In genomic region chr11:6597523-6597922, GRCm38 (mm10) we compare ENCODE assay signal across 14 mouse cellular contexts. TPM values are rescaled to one million over a fixed set of nuclear protein-coding genes. Genes with fewer than 3 reads are reported as not detected.
DNase-seq lines count a peak whose midpoint lies in the region; ATAC-seq and TF ChIP-seq lines count a peak whose summit lies in the region.
"Had no signal": no experiment of that assay in that cellular context is flagged by ENCODE, and none has a peak within 500 bp of the region (broad histone marks: within the 10 kb centered on the region; RNA-seq: fewer than 3 reads in every experiment).

No protein-coding gene starts in this region.

- WGBS in hindbrain, postnatal 0 days, result 58% methylated on average over 7 of the region's 7 CpGs

- H3K4me1 ChIP-seq in hindbrain, postnatal 0 days (ENCODE audit: insufficient read depth, low read length), result peaks cover 12% of the 10 kb centered on the region

- H3K9me3 ChIP-seq in hindbrain, postnatal 0 days (ENCODE audit: low read length), result no peaks in the 10 kb centered on the region
- H3K9me3 ChIP-seq: lung, embryonic 15.5 days had no signal

- H3K36me3 ChIP-seq in hindbrain, postnatal 0 days (ENCODE audit: insufficient read depth, low read length), result peaks cover 34% of the 10 kb centered on the region; the same call in 1 of the 2 replicates
- H3K36me3 ChIP-seq in splenic B cell, adult 2 months (ENCODE audit: control insufficient read depth, insufficient read depth, low read length, poor library complexity, severe bottlenecking), result peaks cover 46% of the 10 kb centered on the region

- H3K4me2 ChIP-seq in hindbrain, postnatal 0 days (ENCODE audit: low read depth, low read length), result no peak overlapping the region
- H3K4me2 ChIP-seq: lung, embryonic 15.5 days had no signal

- no peak overlapping the region for H3K9ac ChIP-seq in hindbrain, postnatal 0 days (replicated peaks; ENCODE audit: low read length)
- H3K9ac ChIP-seq: lung, embryonic 15.5 days had no signal

- H3K27me3 ChIP-seq in hindbrain, postnatal 0 days (ENCODE audit: insufficient read depth, low read length), result no peaks in the 10 kb centered on the region
- no peaks in the 10 kb centered on the region for H3K27me3 ChIP-seq in splenic B cell, adult 2 months (ENCODE audit: control insufficient read depth, insufficient read depth, low read length, poor library complexity, severe bottlenecking)
- H3K27me3 ChIP-seq: lung, embryonic 15.5 days had no signal

- ATAC-seq in hindbrain, postnatal 0 days, result peak; percentile 22

- no peak overlapping the region for H3K4me3 ChIP-seq in hindbrain, postnatal 0 days (ENCODE audit: low read length)
- H3K4me3 ChIP-seq: lung, embryonic 15.5 days had no signal

- peak; percentile 49 for TF ChIP-seq CTCF in hindbrain, postnatal 0 days (IDR thresholded peaks at IDR 0.05; ENCODE audit: low read depth)

- DNase-seq in heart, adult 11 months, result peak; percentile 89
- DNase-seq in heart, adult 8-10 months (ENCODE audit: low spot score), result no peak
- DNase-seq in retina, postnatal 1 day, result peak; percentile 45
- no peak for DNase-seq in retina, embryonic 14.5 days (ENCODE audit: low spot score)
- peak; percentile 53 for DNase-seq in hindbrain, postnatal 0 days (ENCODE audit: low spot score)
- peak; percentile 46 for DNase-seq in splenic B cell, adult 2 months (ENCODE audit: low read depth, low spot score)
- no peak for DNase-seq in heart, postnatal 36 days
- DNase-seq in thymus, postnatal 25 days, result no peak
- DNase-seq: kidney, postnatal 14 days; thymus, postnatal 4 days had no signal

- intact Hi-C loops in heart, postnatal 36 days (cut with DNase I), result no loop called here

- H3K27ac ChIP-seq in hindbrain, postnatal 0 days, result peak overlapping the region; percentile 66; the same call in 1 of the 2 replicates
- H3K27ac ChIP-seq: lung, embryonic 15.5 days had no signal

RNA-seq across cellular contexts. Expression of gene Nacad, which starts 8.3 kb away (rescaled TPM):
- total RNA-seq in heart, adult 8-10 months (2022), result under 1 TPM; 0.22 to 0.65 (median 0.50) TPM
- total RNA-seq in hindbrain, postnatal 0 days (2014; rRNA removed), result 84.0 and 84.9 TPM in 2 replicates
- 54.7 and 56.7 TPM in 2 replicates for polyA plus RNA-seq in hindbrain, postnatal 0 days (2015; fragmentation: Nextera tagmentation; extraction: Ambion mirVana)
- 1 to 10 TPM in 1 of 2 experiments, under 1 TPM in 1; 0.92 to 1.0 TPM for total RNA-seq in heart, postnatal 36 days (2021)

RNA-seq across cellular contexts. Expression of gene Tbrg4, which starts 28.3 kb away (rescaled TPM):
- total RNA-seq in heart, adult 8-10 months (2022), result 100 to 1,000 TPM in 3 of 4 experiments, 10 to 100 TPM in 1; 96.9 to 117 (median 106) TPM
- 44.0 and 53.5 TPM in 2 replicates for total RNA-seq in hindbrain, postnatal 0 days (2014; rRNA removed)
- 31.3 and 34.7 TPM in 2 replicates for polyA plus RNA-seq in hindbrain, postnatal 0 days (2015; fragmentation: Nextera tagmentation; extraction: Ambion mirVana)
- total RNA-seq in heart, postnatal 36 days (2021), result 10 to 100 TPM; 93.4 to 98.4 TPM

RNA-seq across cellular contexts. Expression of gene Wap, which starts 40.9 kb away (rescaled TPM):
- total RNA-seq in heart, adult 8-10 months (2022), result not detected
- not detected in 2 replicates for total RNA-seq in hindbrain, postnatal 0 days (2014; rRNA removed)
- polyA plus RNA-seq in hindbrain, postnatal 0 days (2015; fragmentation: Nextera tagmentation; extraction: Ambion mirVana), result not detected in 2 replicates
- not detected for total RNA-seq in heart, postnatal 36 days (2021)
- total RNA-seq: gastrocnemius, postnatal 4 days; heart, postnatal 25 days; left cerebral cortex, postnatal 10 days had no signal
- polyA plus RNA-seq: lung, embryonic 15.5 days had no signal

RNA-seq across cellular contexts. Expression of gene Ccm2, which starts 50.8 kb away (rescaled TPM):
- 10 to 100 TPM; 26.3 to 33.8 (median 29.8) TPM for total RNA-seq in heart, adult 8-10 months (2022)
- total RNA-seq in hindbrain, postnatal 0 days (2014; rRNA removed), result 62.8 and 77.5 TPM in 2 replicates
- polyA plus RNA-seq in hindbrain, postnatal 0 days (2015; fragmentation: Nextera tagmentation; extraction: Ambion mirVana), result 74.1 and 80.2 TPM in 2 replicates
- total RNA-seq in heart, postnatal 36 days (2021), result 10 to 100 TPM; 24.1 to 30.2 TPM

Comparison
In these comparisons a context has a peak if more than half of its experiments do, and no peak if none do; other contexts are left out.
1. DNase-seq: peak in heart, adult 11 months (single experiment), retina, postnatal 1 day (single experiment), hindbrain, postnatal 0 days (single experiment) and splenic B cell, adult 2 months (single experiment); none in heart, adult 8-10 months (single experiment), retina, embryonic 14.5 days (single experiment), heart, postnatal 36 days (0 of 2) and thymus, postnatal 25 days (single experiment).
2. RNA of gene Nacad, which starts 8.3 kb away (total RNA-seq): 84.0 to 84.9 TPM in hindbrain, postnatal 0 days; 0.92 to 1.0 TPM in heart, postnatal 36 days and 0.22 to 0.65 TPM in heart, adult 8-10 months; every median in the first group is over 10 times any median in the second.